Mouse (Mus musculus) kidney, postnatal 0 days (tissue): ENCODE measurements at regions not wholly inside any gene's neighbourhood (a gene's known extent, or its start where the extent isn't known, plus 50 kb on each side); places are given as distances from the start of the nearest gene placed in this dataset.

Source experiments
- ATAC-seq: fragments of 200-750 bp; cut with Nextera tagmentation; replicated peaks from 2 replicates; pipeline ENCODE4 v1.8.0; 2017; ENCODE audit warnings: low read depth, moderate number of reproducible peaks, moderate TSS enrichment, moderate library complexity; ENCODE audit not compliant: low FRiP score
- DNase-seq: peaks from one replicate; pipeline ENCODE4 v3.0.0-alpha.2; 2016; ENCODE audit warnings: low spot score
- H3K27ac ChIP-seq: fragments of 300-500 bp; sonication (generic); 2 replicates; pipeline ENCODE4 v1.5.1; 2014; ENCODE audit warnings: mild to moderate bottlenecking
- H3K27me3 ChIP-seq: fragments of 300-500 bp; sonication (generic); 2 replicates; pipeline ENCODE4 v1.6.1; 2014; ENCODE audit warnings: low read length, mixed read lengths; ENCODE audit not compliant: insufficient read depth
- H3K36me3 ChIP-seq: fragments of 300-500 bp; sonication (generic); 2 replicates; pipeline ENCODE4 v1.6.1; 2014; ENCODE audit warnings: low read length, mixed read lengths; ENCODE audit not compliant: insufficient read depth
- H3K4me1 ChIP-seq: fragments of 300-500 bp; sonication (generic); replicated peaks from 2 replicates; pipeline ENCODE4 v1.6.1; 2014; ENCODE audit warnings: antibody characterized with exemption, low read length, mixed read lengths; ENCODE audit not compliant: insufficient read depth
- H3K4me2 ChIP-seq: fragments of 300-500 bp; sonication (generic); 2 replicates; pipeline ENCODE4 v1.6.1; 2014; ENCODE audit warnings: mild to moderate bottlenecking, low read length, moderate library complexity, mixed read lengths
- H3K4me3 ChIP-seq: fragments of 300-500 bp; sonication (generic); replicated peaks from 2 replicates; pipeline ENCODE4 v1.5.1; 2014; ENCODE audit warnings: low read depth, low read length
- H3K9ac ChIP-seq: fragments of 300-500 bp; sonication (generic); 2 replicates; pipeline ENCODE4 v1.6.1; 2014; ENCODE audit warnings: low read depth, low read length
- H3K9me3 ChIP-seq: fragments of 300-500 bp; sonication (generic); replicated peaks from 2 replicates; pipeline ENCODE4 v1.6.1; 2016; ENCODE audit warnings: low read length, inconsistent platforms, mixed read lengths
- CTCF ChIP-seq: IDR thresholded peaks from 2 replicates; pipeline ENCODE4 v1.5.1; 2016; ENCODE audit warnings: antibody characterized with exemption, low read depth, mild to moderate bottlenecking, moderate library complexity
- WGBS: fragments of 180-500 bp; shearing (Covaris S2); extraction: QIAGEN DNeasy Blood & Tissue Kit; methylation state at CpG from one replicate; pipeline ENCODE4 v1.1.7; 2014; 5-methylcytosine and 5-hydroxymethylcytosine counted together

GRCm38 (mm10) chr19:19921109-19921508, 469.6 kb downstream of the Anxa1 start:
- Histone ChIP-seq H3K36me3 (no peaks in the 10 kb centered on the region), H3K9ac (no peak overlapping the region), H3K4me3 (no peak overlapping the region), H3K4me2 (no peak overlapping the region), H3K4me1 (no peaks in the 10 kb centered on the region), H3K27me3 (no peaks in the 10 kb centered on the region), H3K9me3 (no peaks in the 10 kb centered on the region), H3K27ac (no peak overlapping the region)
- DNase-seq (no peak), ATAC-seq (no peak)
- 83% methylated on average over 2 of the region's 2 CpGs for WGBS
- TF ChIP-seq CTCF = no peak

GRCm38 (mm10) chr19:19885933-19886710, 504.6 kb downstream of the Anxa1 start:
- WGBS = 89% methylated on average over 8 of the region's 8 CpGs
- H3K4me1 ChIP-seq = no peaks in the 10 kb centered on the region
- no peaks in the 10 kb centered on the region for H3K9me3 ChIP-seq
- no peak for TF ChIP-seq CTCF
- no peaks in the 10 kb centered on the region for H3K27me3 ChIP-seq
- no peak overlapping the region for H3K27ac ChIP-seq
- H3K36me3 ChIP-seq = no peaks in the 10 kb centered on the region
- DNase-seq (no peak), ATAC-seq (no peak)
- H3K4me3 ChIP-seq = no peak overlapping the region
- no peak overlapping the region for H3K9ac ChIP-seq
- no peak overlapping the region for H3K4me2 ChIP-seq

- no peak for ATAC-seq
These were observed 509.8 kb downstream of the Anxa1 start for GRCm38 (mm10) chr19:19880895-19881294.

GRCm38 (mm10) chr19:19848152-19848551, 542.6 kb downstream of the Anxa1 start:
- TF ChIP-seq CTCF = no peak
- WGBS = 70% methylated on average over 4 of the region's 4 CpGs
- H3K9ac ChIP-seq = no peak overlapping the region
- no peaks in the 10 kb centered on the region for H3K9me3 ChIP-seq
- DNase-seq = no peak
- no peaks in the 10 kb centered on the region for H3K36me3 ChIP-seq
- no peak for ATAC-seq
- H3K27ac ChIP-seq = no peak overlapping the region
- no peaks in the 10 kb centered on the region for H3K4me1 ChIP-seq
- H3K4me2 ChIP-seq = no peak overlapping the region
- no peaks in the 10 kb centered on the region for H3K27me3 ChIP-seq
- no peak overlapping the region for H3K4me3 ChIP-seq

More at GRCm38 (mm10) chr19:19880895-19881294, 509.8 kb downstream of the Anxa1 start:
- no peak for TF ChIP-seq CTCF
- H3K27ac ChIP-seq = no peak overlapping the region
- no peak overlapping the region for H3K4me3 ChIP-seq
- no peak overlapping the region for H3K4me2 ChIP-seq
- no peaks in the 10 kb centered on the region for H3K36me3 ChIP-seq
- H3K9ac ChIP-seq = no peak overlapping the region
- H3K4me1 ChIP-seq = no peaks in the 10 kb centered on the region
- no peaks in the 10 kb centered on the region for H3K27me3 ChIP-seq
- DNase-seq = no peak
- no peaks in the 10 kb centered on the region for H3K9me3 ChIP-seq

- Histone ChIP-seq H3K9me3 (no peaks in the 10 kb centered on the region), H3K9ac (no peak overlapping the region), H3K27me3 (no peaks in the 10 kb centered on the region), H3K27ac (no peak overlapping the region), H3K4me1 (no peaks in the 10 kb centered on the region), H3K36me3 (no peaks in the 10 kb centered on the region), H3K4me2 (no peak overlapping the region), H3K4me3 (no peak overlapping the region)
- ATAC-seq (no peak), DNase-seq (no peak)
- WGBS = 78% methylated on average over 1 of the region's 1 CpGs
- no peak for TF ChIP-seq CTCF
These were observed 582.8 kb downstream of the Anxa1 start for GRCm38 (mm10) chr19:19807992-19808391.

- Histone ChIP-seq H3K9me3 (no peaks in the 10 kb centered on the region), H3K4me2 (no peak overlapping the region), H3K27ac (no peak overlapping the region), H3K36me3 (no peaks in the 10 kb centered on the region), H3K4me3 (no peak overlapping the region), H3K9ac (no peak overlapping the region), H3K27me3 (no peaks in the 10 kb centered on the region), H3K4me1 (no peaks in the 10 kb centered on the region)
- ATAC-seq (no peak), DNase-seq (no peak)
- WGBS = 69% methylated on average over 2 of the region's 2 CpGs
- TF ChIP-seq CTCF = no peak
These were observed 596.9 kb downstream of the Anxa1 start for GRCm38 (mm10) chr19:19793835-19794234.

- Histone ChIP-seq H3K9ac (no peak overlapping the region), H3K4me2 (no peak overlapping the region), H3K27me3 (no peaks in the 10 kb centered on the region), H3K27ac (no peak overlapping the region), H3K9me3 (no peaks in the 10 kb centered on the region), H3K36me3 (no peaks in the 10 kb centered on the region), H3K4me3 (no peak overlapping the region), H3K4me1 (no peaks in the 10 kb centered on the region)
- ATAC-seq = no peak; the same call in 1 of the 2 replicates
- no peak for TF ChIP-seq CTCF
- DNase-seq = peak; percentile 32
These were observed 607.2 kb downstream of the Anxa1 start for GRCm38 (mm10) chr19:19783507-19783906.
